Mouse (Mus musculus) frontal cortex, postnatal 14 days (tissue): ENCODE measurements at regions not wholly inside any gene's neighbourhood (a gene's known extent, or its start where the extent isn't known, plus 50 kb on each side); places are given as distances from the start of the nearest gene placed in this dataset.

Source experiments
- DNase-seq, 2 experiments: peaks; one replicate each; pipeline ENCODE4 v3.0.0; 2022; ENCODE audit warnings: low spot score in 2 of 2

- DNase-seq = no peak
Measured at GRCm38 (mm10) chr15:63724543-63725186, 120.3 kb downstream of the Gsdmc2 start.

GRCm38 (mm10) chr15:63722991-63723390, 122.0 kb downstream of the Gsdmc2 start:
- DNase-seq = no peak

- peak; percentile 7 to 31 for DNase-seq
Measured at GRCm38 (mm10) chr15:63721669-63722357, 123.2 kb downstream of the Gsdmc2 start.

- no peak for DNase-seq
Measured at GRCm38 (mm10) chr15:63717812-63718211, 127.2 kb downstream of the Gsdmc2 start.

GRCm38 (mm10) chr15:63713697-63714096, 131.3 kb downstream of the Gsdmc2 start:
- DNase-seq = no peak

GRCm38 (mm10) chr15:63710381-63710780, 134.6 kb downstream of the Gsdmc2 start:
- no peak for DNase-seq

GRCm38 (mm10) chr15:63709270-63709933, 135.6 kb downstream of the Gsdmc2 start:
- no peak for DNase-seq

GRCm38 (mm10) chr15:63704636-63705035, 140.3 kb downstream of the Gsdmc2 start:
- no peak for DNase-seq

GRCm38 (mm10) chr15:63697831-63698230, 147.1 kb downstream of the Gsdmc2 start:
- no peak for DNase-seq

- DNase-seq = no peak
Measured at GRCm38 (mm10) chr15:63694150-63694549, 150.8 kb downstream of the Gsdmc2 start.

GRCm38 (mm10) chr15:63693561-63693960, 151.4 kb downstream of the Gsdmc2 start:
- DNase-seq = no peak

- DNase-seq = no peak
Measured at GRCm38 (mm10) chr15:63692491-63693295, 152.3 kb downstream of the Gsdmc2 start.

GRCm38 (mm10) chr15:63689788-63690575, 155.0 kb downstream of the Gsdmc2 start:
- DNase-seq = no peak

GRCm38 (mm10) chr15:63687852-63688251, 157.1 kb downstream of the Gsdmc2 start:
- DNase-seq = no peak

- no peak for DNase-seq
Measured at GRCm38 (mm10) chr15:63686954-63687562, 157.9 kb downstream of the Gsdmc2 start.

- peak in 1 of 2 experiments; percentile 13 for DNase-seq
Measured at GRCm38 (mm10) chr15:63679984-63680925, 164.7 kb downstream of the Gsdmc2 start.

- no peak for DNase-seq
Measured at GRCm38 (mm10) chr15:63678921-63679320, 166.1 kb downstream of the Gsdmc2 start.

GRCm38 (mm10) chr15:63675491-63676036, 169.4 kb downstream of the Gsdmc2 start:
- no peak for DNase-seq

- no peak for DNase-seq
Measured at GRCm38 (mm10) chr15:63674404-63674803, 170.6 kb downstream of the Gsdmc2 start.
